Comparison of ENCODE assay signal across 14 mouse cellular contexts in genomic region chr4:154880730-154881129, GRCm38 (mm10). TPM values are rescaled to one million over a fixed set of nuclear protein-coding genes. Genes with fewer than 3 reads are reported as not detected.
DNase-seq lines count a peak whose midpoint lies in the region; ATAC-seq lines count a peak whose summit lies in the region.
"Had no signal": no experiment of that assay in that cellular context is flagged by ENCODE, and none has a peak within 500 bp of the region (broad histone marks: within the 10 kb centered on the region; RNA-seq: fewer than 3 reads in every experiment).

No protein-coding gene starts in this region.

- no peak overlapping the region for H3K27ac ChIP-seq in lung, embryonic 15.5 days
- peak overlapping the region; percentile 76 to 84 for H3K27ac ChIP-seq in heart, embryonic 14.5 days (replicated peaks in 1 of 2; ENCODE audit: control insufficient read depth in 1 of 2, insufficient read depth in 1 of 2, low read depth in 2 of 2, low read length in 2 of 2)
- H3K27ac ChIP-seq in liver, embryonic 16.5 days (ENCODE audit: low read length) = peak overlapping the region; percentile 97
- H3K27ac ChIP-seq: embryonic facial prominence, embryonic 15.5 days had no signal

- H3K9me3 ChIP-seq in lung, embryonic 15.5 days = no peaks in the 10 kb centered on the region
- no peaks in the 10 kb centered on the region for H3K9me3 ChIP-seq in heart, embryonic 14.5 days (ENCODE audit: control insufficient read depth, low read length)
- H3K9me3 ChIP-seq in liver, embryonic 16.5 days (replicated peaks; ENCODE audit: control insufficient read depth, low read length) = no peaks in the 10 kb centered on the region
- H3K9me3 ChIP-seq: embryonic facial prominence, embryonic 15.5 days had no signal

- peaks cover 5% of the 10 kb centered on the region; the same call in 1 of the 2 replicates for H3K27me3 ChIP-seq in lung, embryonic 15.5 days
- H3K27me3 ChIP-seq in heart, embryonic 14.5 days (ENCODE audit: control insufficient read depth, insufficient read depth, low read length) = no peaks in the 10 kb centered on the region
- peaks cover 12% of the 10 kb centered on the region for H3K27me3 ChIP-seq in liver, embryonic 16.5 days (ENCODE audit: control insufficient read depth, insufficient read depth, low read depth, low read length)

- peak; percentile 13; the same call in 1 of the 2 replicates for ATAC-seq in lung, embryonic 15.5 days (ENCODE audit: borderline replicate concordance, extremely low read depth, low FRiP score, low TSS enrichment)
- peak; percentile 45 for ATAC-seq in heart, embryonic 14.5 days (ENCODE audit: insufficient number of reproducible peaks, insufficient read depth, low FRiP score, low read depth)
- peak; percentile 87 for ATAC-seq in liver, embryonic 16.5 days (ENCODE audit: low read depth)
- no peak for ATAC-seq in inflammation-experienced regulatory T-cells, adult 6 months
- ATAC-seq: CD4-positive, CD25-positive, alpha-beta regulatory T cell, adult 4 months; intestine, embryonic 16.5 days had no signal

- peaks cover 11% of the 10 kb centered on the region for H3K4me1 ChIP-seq in lung, embryonic 15.5 days
- H3K4me1 ChIP-seq in heart, embryonic 14.5 days (ENCODE audit: control insufficient read depth in 2 of 2, insufficient read depth in 2 of 2, low read length in 2 of 2) = peaks cover 26 to 36% of the 10 kb centered on the region in 2 experiments
- peaks cover 41% of the 10 kb centered on the region for H3K4me1 ChIP-seq in liver, embryonic 16.5 days (ENCODE audit: control insufficient read depth, low read depth, low read length)

- WGBS in lung, embryonic 15.5 days = 55% methylated on average over 6 of the region's 6 CpGs
- WGBS in heart, embryonic 14.5 days = 15% methylated on average over 6 of the region's 6 CpGs
- 21% methylated on average over 6 of the region's 6 CpGs for WGBS in liver, embryonic 16.5 days (ENCODE audit: insufficient replicate concordance)

- H3K4me3 ChIP-seq in lung, embryonic 15.5 days = no peak overlapping the region
- H3K4me3 ChIP-seq in heart, embryonic 14.5 days (ENCODE audit: control insufficient read depth in 1 of 2, insufficient read depth in 1 of 2, low read depth in 1 of 2, low read length in 2 of 2) = no peak overlapping the region
- peak overlapping the region; percentile 37 for H3K4me3 ChIP-seq in liver, embryonic 16.5 days (ENCODE audit: low read depth, low read length)
- H3K4me3 ChIP-seq: embryonic facial prominence, embryonic 15.5 days; myocyte had no signal

- no peak overlapping the region for H3K9ac ChIP-seq in lung, embryonic 15.5 days
- peak overlapping the region; percentile 26 for H3K9ac ChIP-seq in heart, embryonic 14.5 days (ENCODE audit: low read length)
- peak overlapping the region; percentile 75 for H3K9ac ChIP-seq in liver, embryonic 16.5 days (ENCODE audit: low read depth, low read length)
- H3K9ac ChIP-seq: embryonic facial prominence, embryonic 15.5 days had no signal

- no peak for DNase-seq in lung, adult 18-20 months
- peak; percentile 72 for DNase-seq in c-Kit-positive CD71-positive TER-119-negative erythroid progenitor cells, embryonic 14.5 days (ENCODE audit: low read depth)
- no peak for DNase-seq in layer of hippocampus, adult 9-10 months (ENCODE audit: low spot score)
- no peak for DNase-seq in embryo, embryonic 11 days
- DNase-seq: cerebellum, adult 2 months; gastrocnemius, postnatal 10 days had no signal

- no peak overlapping the region for H3K4me2 ChIP-seq in lung, embryonic 15.5 days
- peak overlapping the region; percentile 27; the same call in 1 of the 2 replicates for H3K4me2 ChIP-seq in heart, embryonic 14.5 days (ENCODE audit: low read length)
- peak overlapping the region; percentile 56 for H3K4me2 ChIP-seq in liver, embryonic 16.5 days (ENCODE audit: low read depth, low read length)
- H3K4me2 ChIP-seq: embryonic facial prominence, embryonic 15.5 days had no signal

- no peaks in the 10 kb centered on the region for H3K36me3 ChIP-seq in lung, embryonic 15.5 days
- H3K36me3 ChIP-seq in heart, embryonic 14.5 days (ENCODE audit: control insufficient read depth, insufficient read depth, low read length) = no peaks in the 10 kb centered on the region
- H3K36me3 ChIP-seq in liver, embryonic 16.5 days (ENCODE audit: control insufficient read depth, insufficient read depth) = no peaks in the 10 kb centered on the region
- H3K36me3 ChIP-seq: embryonic facial prominence, embryonic 15.5 days had no signal

RNA-seq across cellular contexts. Expression of gene Mmel1, which starts 11.3 kb away (rescaled TPM):
- polyA plus RNA-seq in lung, embryonic 15.5 days (2015; fragmentation: Nextera tagmentation; extraction: Ambion mirVana) = 0.10 and 0.26 TPM in 2 replicates
- polyA plus RNA-seq in heart, embryonic 14.5 days (2014; fragmentation: Nextera tagmentation; extraction: Ambion mirVana) = 0.22 and 0.71 TPM in 2 replicates
- 2.4 and 2.7 TPM in 2 replicates for polyA plus RNA-seq in liver, embryonic 16.5 days (2015; fragmentation: Nextera tagmentation; extraction: Ambion mirVana)
- polyA plus RNA-seq in inflammation-experienced regulatory T-cells, adult 6 months (2017; shearing (Covaris generic)) = not detected
- polyA plus RNA-seq: CD4-positive, CD25-positive, alpha-beta regulatory T cell, adult 4 months had no signal

RNA-seq across cellular contexts. Expression of gene Fam213b, which starts 18.2 kb away (rescaled TPM):
- polyA plus RNA-seq in lung, embryonic 15.5 days (2015; fragmentation: Nextera tagmentation; extraction: Ambion mirVana) = 36.4 and 41.5 TPM in 2 replicates
- polyA plus RNA-seq in heart, embryonic 14.5 days (2014; fragmentation: Nextera tagmentation; extraction: Ambion mirVana) = 52.1 and 56.8 TPM in 2 replicates
- 7.4 and 8.5 TPM in 2 replicates for polyA plus RNA-seq in liver, embryonic 16.5 days (2015; fragmentation: Nextera tagmentation; extraction: Ambion mirVana)
- polyA plus RNA-seq in inflammation-experienced regulatory T-cells, adult 6 months (2017; shearing (Covaris generic)) = 10 to 100 TPM in 2 of 3 experiments, 1 to 10 TPM in 1; 2.8 to 17.4 (median 15.1) TPM

RNA-seq across cellular contexts. Expression of gene Ttc34, which starts 43.5 kb away (rescaled TPM):
- polyA plus RNA-seq in lung, embryonic 15.5 days (2015; fragmentation: Nextera tagmentation; extraction: Ambion mirVana) = 0.19 and 0.26 TPM in 2 replicates
- 0.22 and 0.27 TPM in 2 replicates for polyA plus RNA-seq in heart, embryonic 14.5 days (2014; fragmentation: Nextera tagmentation; extraction: Ambion mirVana)
- polyA plus RNA-seq in liver, embryonic 16.5 days (2015; fragmentation: Nextera tagmentation; extraction: Ambion mirVana) = not detected in 2 replicates
- polyA plus RNA-seq in inflammation-experienced regulatory T-cells, adult 6 months (2017; shearing (Covaris generic)) = not detected
- polyA plus RNA-seq: CD4-positive, CD25-positive, alpha-beta regulatory T cell, adult 4 months; myocyte had no signal

RNA-seq across cellular contexts. Expression of gene Tnfrsf14, which starts 47.6 kb away (rescaled TPM):
- polyA plus RNA-seq in lung, embryonic 15.5 days (2015; fragmentation: Nextera tagmentation; extraction: Ambion mirVana) = 1.3 and 1.9 TPM in 2 replicates
- polyA plus RNA-seq in heart, embryonic 14.5 days (2014; fragmentation: Nextera tagmentation; extraction: Ambion mirVana) = 0.46 and 1.2 TPM in 2 replicates
- 54.3 and 59.8 TPM in 2 replicates for polyA plus RNA-seq in liver, embryonic 16.5 days (2015; fragmentation: Nextera tagmentation; extraction: Ambion mirVana)
- 100 to 1,000 TPM in 2 of 3 experiments, 10 to 100 TPM in 1; 10.2 to 157 (median 117) TPM for polyA plus RNA-seq in inflammation-experienced regulatory T-cells, adult 6 months (2017; shearing (Covaris generic))
